Mouse (Mus musculus): ENCODE measurements at regions not wholly inside any gene's neighbourhood (a gene's known extent, or its start where the extent isn't known, plus 50 kb on each side); places are given as distances from the start of the nearest gene placed in this dataset.

- DNase-seq (ENCODE audit: low spot score) = no peak
Measured at GRCm38 (mm10) chr14:56313969-56314368, 50.9 kb upstream of the Atp12a start.

DNA sequence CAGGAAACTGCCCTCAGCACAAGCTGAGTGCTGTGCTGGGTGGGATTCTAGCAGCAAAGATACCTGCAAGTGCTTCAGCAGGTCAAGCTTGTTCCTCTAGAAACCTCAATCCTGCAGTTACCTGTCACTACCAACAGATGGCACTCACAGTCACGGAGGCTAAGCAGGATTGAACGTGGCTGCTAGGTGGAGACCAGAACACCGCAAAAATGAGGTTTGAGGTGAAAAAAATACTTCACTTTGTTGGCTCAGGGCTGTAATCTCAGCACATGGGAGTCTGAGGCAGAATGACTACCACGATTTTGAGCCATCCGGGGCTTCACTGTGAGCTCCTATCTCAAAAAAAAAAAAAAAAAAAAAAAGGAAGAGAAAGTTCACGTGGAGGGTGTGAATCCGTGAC is 50.4 kb upstream of the Atp12a start:
- peak; percentile 46 for DNase-seq (ENCODE audit: low spot score)

Measured in layer of hippocampus, adult 11-12 months (tissue).